Mouse (Mus musculus) limb, embryonic 12.5 days (tissue): ENCODE measurements around the gene Crlf2. TPM values are rescaled to one million over a fixed set of nuclear protein-coding genes. Genes with fewer than 3 reads are reported as not detected.
A peak's percentile ranks its signal among the peaks of the same experiment; 100 is the strongest.

ENCODE experiments used
- ATAC-seq: fragments of 200-750 bp; cut with Nextera tagmentation; 2 replicates; pipeline ENCODE4 v1.8.0; 2017; ENCODE audit warnings: low read depth, moderate TSS enrichment; ENCODE audit not compliant: insufficient number of reproducible peaks, insufficient read depth, low FRiP score, low TSS enrichment
- H3K27ac ChIP-seq: fragments of 300-500 bp; sonication (generic); 2 replicates; pipeline ENCODE4 v1.5.1; 2016; ENCODE audit warnings: mild to moderate bottlenecking, moderate library complexity
- H3K27me3 ChIP-seq: fragments of 300-500 bp; sonication (generic); 2 replicates; pipeline ENCODE4 v1.6.1; 2016; ENCODE audit warnings: mild to moderate bottlenecking, moderate library complexity
- H3K36me3 ChIP-seq: fragments of 300-500 bp; sonication (generic); 2 replicates; pipeline ENCODE4 v1.6.1; 2016; ENCODE audit warnings: mild to moderate bottlenecking, moderate library complexity
- H3K4me1 ChIP-seq: fragments of 300-500 bp; sonication (generic); replicated peaks from 2 replicates; pipeline ENCODE4 v1.6.1; 2016
- H3K4me2 ChIP-seq: fragments of 300-500 bp; sonication (generic); 2 replicates; pipeline ENCODE4 v1.6.1; 2016; ENCODE audit warnings: mild to moderate bottlenecking, moderate library complexity
- H3K4me3 ChIP-seq: fragments of 300-500 bp; sonication (generic); replicated peaks from 2 replicates; pipeline ENCODE4 v1.5.1; 2016; ENCODE audit warnings: mild to moderate bottlenecking
- H3K9ac ChIP-seq: fragments of 300-500 bp; sonication (generic); replicated peaks from 2 replicates; pipeline ENCODE4 v1.6.1; 2016; ENCODE audit warnings: mild to moderate bottlenecking, moderate library complexity
- H3K9me3 ChIP-seq: fragments of 300-500 bp; sonication (generic); 2 replicates; pipeline ENCODE4 v1.6.1; 2016; ENCODE audit warnings: mild to moderate bottlenecking, moderate library complexity
- WGBS: fragments of 180-500 bp; shearing (Covaris S2); methylation state at CpG from one replicate; pipeline ENCODE4 v1.1.7; 2016; 5-methylcytosine and 5-hydroxymethylcytosine counted together
- polyA plus RNA-seq: library from polyadenylated mRNA; unstranded; fragments of >200 nt; fragmentation: Nextera tagmentation; extraction: Ambion mirVana; gene quantifications from 2 replicates; pipeline ENCODE4 v1.2.1, GENCODE M21; 2016

Crlf2 gene
- polyA plus RNA-seq, 1 experiment from 2014 or later: 6.3 TPM

GRCm38 (mm10) chr5:109555676-109556571 lies 2.9 kb downstream of the Crlf2 start:
- H3K4me2 ChIP-seq: peak overlapping the region; percentile 56
- WGBS: 76% methylated on average over 54 of the region's 54 CpGs
- no peak overlapping the region for H3K9ac ChIP-seq
- H3K9me3 ChIP-seq: peaks cover 67% of the 10 kb centered on the region
- ATAC-seq: no peak
- H3K27me3 ChIP-seq: no peaks in the 10 kb centered on the region
- no peaks in the 10 kb centered on the region for H3K4me1 ChIP-seq
- H3K27ac ChIP-seq: peak overlapping the region; percentile 88; the same call in 1 of the 2 replicates
- peak overlapping the region; percentile 67 for H3K4me3 ChIP-seq
- H3K36me3 ChIP-seq: peaks cover 40% of the 10 kb centered on the region

- H3K4me1 ChIP-seq: no peaks in the 10 kb centered on the region
- H3K9me3 ChIP-seq: peaks cover 72% of the 10 kb centered on the region
- H3K4me3 ChIP-seq: no peak overlapping the region
- ATAC-seq: no peak
- H3K27me3 ChIP-seq: no peaks in the 10 kb centered on the region
- 81% methylated on average over 25 of the region's 26 CpGs for WGBS
- H3K9ac ChIP-seq: no peak overlapping the region
- H3K27ac ChIP-seq: no peak overlapping the region
- H3K4me2 ChIP-seq: no peak overlapping the region
- peaks cover 40% of the 10 kb centered on the region for H3K36me3 ChIP-seq
These were observed 3.5 kb downstream of the Crlf2 start for GRCm38 (mm10) chr5:109555236-109555675.

- Histone ChIP-seq H3K9me3 (peaks cover 73% of the 10 kb centered on the region), H3K27ac (no peak overlapping the region), H3K9ac (no peak overlapping the region), H3K4me3 (no peak overlapping the region), H3K4me1 (no peaks in the 10 kb centered on the region), H3K36me3 (peaks cover 40% of the 10 kb centered on the region), H3K4me2 (no peak overlapping the region), H3K27me3 (no peaks in the 10 kb centered on the region)
- 83% methylated on average over 30 of the region's 30 CpGs for WGBS
- no peak for ATAC-seq
These were observed 4.4 kb downstream of the Crlf2 start for GRCm38 (mm10) chr5:109554091-109555050.

GRCm38 (mm10) chr5:109553160-109553930 lies 5.4 kb downstream of the Crlf2 start:
- Histone ChIP-seq H3K4me1 (no peaks in the 10 kb centered on the region), H3K9me3 (peaks cover 73% of the 10 kb centered on the region), H3K36me3 (peaks cover 40% of the 10 kb centered on the region), H3K9ac (no peak overlapping the region), H3K4me3 (no peak overlapping the region), H3K4me2 (no peak overlapping the region), H3K27ac (no peak overlapping the region), H3K27me3 (no peaks in the 10 kb centered on the region)
- no peak for ATAC-seq
- WGBS: 68% methylated on average over 18 of the region's 18 CpGs

- Histone ChIP-seq H3K27me3 (no peaks in the 10 kb centered on the region), H3K4me3 (no peak overlapping the region), H3K9ac (no peak overlapping the region), H3K9me3 (peaks cover 73% of the 10 kb centered on the region), H3K4me1 (no peaks in the 10 kb centered on the region), H3K4me2 (no peak overlapping the region), H3K36me3 (peaks cover 40% of the 10 kb centered on the region), H3K27ac (no peak overlapping the region)
- ATAC-seq: no peak
- 79% methylated on average over 15 of the region's 15 CpGs for WGBS
These were observed 6.3 kb downstream of the Crlf2 start for GRCm38 (mm10) chr5:109552541-109552940.

GRCm38 (mm10) chr5:109552116-109552515 lies 6.7 kb downstream of the Crlf2 start:
- peaks cover 73% of the 10 kb centered on the region for H3K9me3 ChIP-seq
- H3K4me1 ChIP-seq: no peaks in the 10 kb centered on the region
- H3K4me3 ChIP-seq: no peak overlapping the region
- no peak overlapping the region for H3K4me2 ChIP-seq
- H3K27ac ChIP-seq: no peak overlapping the region
- no peak for ATAC-seq
- H3K36me3 ChIP-seq: peaks cover 40% of the 10 kb centered on the region
- H3K9ac ChIP-seq: no peak overlapping the region
- no peaks in the 10 kb centered on the region for H3K27me3 ChIP-seq
- WGBS: 90% methylated on average over 11 of the region's 13 CpGs

- no peaks in the 10 kb centered on the region for H3K27me3 ChIP-seq
- no peak for ATAC-seq
- no peak overlapping the region for H3K4me3 ChIP-seq
- H3K36me3 ChIP-seq: peaks cover 40% of the 10 kb centered on the region
- no peak overlapping the region for H3K27ac ChIP-seq
- H3K4me2 ChIP-seq: no peak overlapping the region
- H3K9me3 ChIP-seq: peaks cover 66% of the 10 kb centered on the region
- no peaks in the 10 kb centered on the region for H3K4me1 ChIP-seq
- H3K9ac ChIP-seq: no peak overlapping the region
- WGBS: 89% methylated on average over 25 of the region's 25 CpGs
These were observed 7.6 kb downstream of the Crlf2 start for GRCm38 (mm10) chr5:109551041-109551765.

GRCm38 (mm10) chr5:109550225-109550935 lies 8.4 kb downstream of the Crlf2 start:
- no peak for ATAC-seq
- H3K27me3 ChIP-seq: no peaks in the 10 kb centered on the region
- peaks cover 31% of the 10 kb centered on the region for H3K36me3 ChIP-seq
- peaks cover 58% of the 10 kb centered on the region for H3K9me3 ChIP-seq
- H3K27ac ChIP-seq: no peak overlapping the region
- 86% methylated on average over 34 of the region's 36 CpGs for WGBS
- no peak overlapping the region for H3K9ac ChIP-seq
- H3K4me1 ChIP-seq: no peaks in the 10 kb centered on the region
- no peak overlapping the region for H3K4me3 ChIP-seq
- no peak overlapping the region for H3K4me2 ChIP-seq

- H3K9ac ChIP-seq: no peak overlapping the region
- no peaks in the 10 kb centered on the region for H3K4me1 ChIP-seq
- no peak overlapping the region for H3K27ac ChIP-seq
- no peak overlapping the region for H3K4me3 ChIP-seq
- H3K4me2 ChIP-seq: no peak overlapping the region
- no peaks in the 10 kb centered on the region for H3K27me3 ChIP-seq
- peaks cover 15% of the 10 kb centered on the region; the same call in 1 of the 2 replicates for H3K36me3 ChIP-seq
- H3K9me3 ChIP-seq: peaks cover 47% of the 10 kb centered on the region
- no peak for ATAC-seq
- 73% methylated on average over 9 of the region's 9 CpGs for WGBS
These were observed 10.1 kb downstream of the Crlf2 start for GRCm38 (mm10) chr5:109548712-109549111.

GRCm38 (mm10) chr5:109547112-109547511 lies 11.7 kb downstream of the Crlf2 start:
- Histone ChIP-seq H3K9me3 (peaks cover 31% of the 10 kb centered on the region), H3K4me3 (no peak overlapping the region), H3K4me1 (no peaks in the 10 kb centered on the region), H3K4me2 (no peak overlapping the region), H3K27me3 (no peaks in the 10 kb centered on the region), H3K36me3 (peaks cover 6% of the 10 kb centered on the region; the same call in 1 of the 2 replicates), H3K27ac (no peak overlapping the region), H3K9ac (no peak overlapping the region)
- WGBS: 58% methylated on average over 2 of the region's 2 CpGs
- ATAC-seq: no peak
